Mouse (Mus musculus) large intestine, adult 2 months (tissue): ENCODE data around the gene Hist1h2af. TPM values are rescaled to one million over a fixed set of nuclear protein-coding genes. Genes with fewer than 3 reads are reported as not detected.
"Not testable (repeated sequence)": the region's sequence is repeated elsewhere in the genome, so short reads cannot be mapped to it uniquely, and the experiment has no call there.

Experiments used
- DNase-seq: peaks from one replicate; pipeline ENCODE4 v3.0.0-alpha.2; 2012; ENCODE audit warnings: low read depth, low spot score
- WGBS: fragments of 180-500 bp; shearing (Covaris S2); methylation state at CpG from one replicate; pipeline ENCODE4 v1.1.7; 2018; 5-methylcytosine and 5-hydroxymethylcytosine counted together
- polyA plus RNA-seq: library from polyadenylated mRNA; depleted of rRNA; stranded (reverse); fragments of >200 nt; gene quantifications from 2 replicates; pipeline ENCODE4 v1.2.3, GENCODE M21; 2012; rRNA removed

The Hist1h2af gene
- polyA plus RNA-seq, 1 experiment: 64.4 TPM

GRCm38 (mm10) chr13:23573034-23573897 is 39.6 kb downstream of the Hist1h2af start:
- not testable (repeated sequence) for DNase-seq
- WGBS: 8% methylated on average over 20 of the region's 20 CpGs

- peak; percentile 92 for DNase-seq
- under 1% methylated on average over 42 of the region's 42 CpGs for WGBS
Measured at GRCm38 (mm10) chr13:23573898-23574524, 40.3 kb downstream of the Hist1h2af start, which contains the start of the genes Hist1h2bf and Hist1h2ad. Gene Hist1h2bf (minus strand): TSS chr13:23574196. Gene Hist1h2ad (plus strand): TSS chr13:23574381.

GRCm38 (mm10) chr13:23574546-23575170 is 41.0 kb downstream of the Hist1h2af start:
- not testable (repeated sequence) for DNase-seq
- 1% methylated on average over 14 of the region's 39 CpGs for WGBS

- 1% methylated on average over 18 of the region's 18 CpGs for WGBS
- no peak for DNase-seq
Measured at GRCm38 (mm10) chr13:23575271-23575851, 41.7 kb downstream of the Hist1h2af start, which contains the start of gene Hist1h3d. Gene Hist1h3d (plus strand): TSS chr13:23575763.

GRCm38 (mm10) chr13:23575864-23576313 is 42.2 kb downstream of the Hist1h2af start:
- WGBS: 4% methylated on average over 13 of the region's 40 CpGs
- DNase-seq: not testable (repeated sequence)

- no peak for DNase-seq
- WGBS: 47% methylated on average over 7 of the region's 7 CpGs
Measured at GRCm38 (mm10) chr13:23576351-23576881, 42.7 kb downstream of the Hist1h2af start.

- WGBS: 51% methylated on average over 6 of the region's 6 CpGs
- DNase-seq: no peak
Measured at GRCm38 (mm10) chr13:23576906-23577639, 43.4 kb downstream of the Hist1h2af start.

- WGBS: 91% methylated on average over 1 of the region's 1 CpGs
- no peak for DNase-seq
Measured at GRCm38 (mm10) chr13:23577835-23578234, 44.1 kb downstream of the Hist1h2af start.

- under 1% methylated on average over 43 of the region's 43 CpGs for WGBS
Measured at GRCm38 (mm10) chr13:23581408-23582218, 47.9 kb downstream of the Hist1h2af start, which contains the start of gene Hist1h4d. Gene Hist1h4d (plus strand): TSS chr13:23581598.

GRCm38 (mm10) chr13:23582219-23583056 is 48.7 kb downstream of the Hist1h2af start:
- WGBS: 20% methylated on average over 6 of the region's 6 CpGs
- DNase-seq: no peak

More at GRCm38 (mm10) chr13:23581408-23582218, 47.9 kb downstream of the Hist1h2af start, which contains the start of gene Hist1h4d:
- DNase-seq: peak; percentile 96

- no peak for DNase-seq
Measured at GRCm38 (mm10) chr13:23583387-23584068, 49.8 kb downstream of the Hist1h2af start.

Other genes with a start within 250 kb of the Hist1h2af start
- 1.1 and 1.7 TPM in 2 replicates for gene Zfp322a, start 164.7 kb upstream of the Hist1h2af start, polyA plus RNA-seq
- gene Abt1, start 110.0 kb upstream of the Hist1h2af start, polyA plus RNA-seq: 2.9 and 3.1 TPM in 2 replicates
- 0.07 and 0.17 TPM in 2 replicates for gene Btn1a1, start 68.0 kb upstream of the Hist1h2af start, polyA plus RNA-seq
- 0.09 TPM in 1 of 2 replicates, not detected in the other for gene Btn2a2, start 45.0 kb upstream of the Hist1h2af start, polyA plus RNA-seq
- gene Hist1h4h, start 2.9 kb upstream of the Hist1h2af start, polyA plus RNA-seq: 27.9 and 42.9 TPM in 2 replicates
- 30.9 and 39.2 TPM in 2 replicates for gene Hist1h3g, start 1.5 kb downstream of the Hist1h2af start, polyA plus RNA-seq
- 5.2 and 6.8 TPM in 2 replicates for gene Hist1h2bh, start 9.5 kb downstream of the Hist1h2af start, polyA plus RNA-seq
- 5.9 and 7.1 TPM in 2 replicates for gene Hist1h3f, start 10.1 kb downstream of the Hist1h2af start, polyA plus RNA-seq
- gene Hist1h4f, start 17.7 kb downstream of the Hist1h2af start, polyA plus RNA-seq: 27.0 and 31.0 TPM in 2 replicates
- gene Hist1h1d, start 19.4 kb downstream of the Hist1h2af start, polyA plus RNA-seq: 0.40 and 0.43 TPM in 2 replicates
- gene Hist1h3e, start 28.5 kb downstream of the Hist1h2af start, polyA plus RNA-seq: 29.4 and 30.0 TPM in 2 replicates
- 8.9 and 10.5 TPM in 2 replicates for gene Hist1h2ae, start 37.3 kb downstream of the Hist1h2af start, polyA plus RNA-seq
- gene Hist1h2bg, start 37.5 kb downstream of the Hist1h2af start, polyA plus RNA-seq: 29.0 and 42.0 TPM in 2 replicates
- gene Hist1h2bf, start 40.3 kb downstream of the Hist1h2af start, polyA plus RNA-seq: 9.1 and 18.1 TPM in 2 replicates
- gene Hist1h2ad, start 40.5 kb downstream of the Hist1h2af start, polyA plus RNA-seq: 3.6 and 7.5 TPM in 2 replicates
- 9.5 and 13.9 TPM in 2 replicates for gene Hist1h3d, start 41.9 kb downstream of the Hist1h2af start, polyA plus RNA-seq
- gene Hist1h4d, start 47.7 kb downstream of the Hist1h2af start, polyA plus RNA-seq: 13.6 and 13.7 TPM in 2 replicates
- 1.9 and 2.5 TPM in 2 replicates for gene Hist1h2be, start 87.2 kb downstream of the Hist1h2af start, polyA plus RNA-seq
- 2.7 and 3.1 TPM in 2 replicates for gene Hist1h1e, start 88.7 kb downstream of the Hist1h2af start, polyA plus RNA-seq
- gene Hist1h2ac, start 150.0 kb downstream of the Hist1h2af start, polyA plus RNA-seq: 1.2 TPM in 2 replicates
- gene Hist1h2bc, start 150.3 kb downstream of the Hist1h2af start, polyA plus RNA-seq: 279 and 296 TPM in 2 replicates
- not detected in 2 replicates for gene Hist1h1t, start 161.9 kb downstream of the Hist1h2af start, polyA plus RNA-seq
- gene Hist1h4c, start 164.5 kb downstream of the Hist1h2af start, polyA plus RNA-seq: 16.9 and 21.6 TPM in 2 replicates
- gene Hfe, start 176.9 kb downstream of the Hist1h2af start, polyA plus RNA-seq: 6.3 and 7.7 TPM in 2 replicates
- gene Hist1h1c, start 204.9 kb downstream of the Hist1h2af start, polyA plus RNA-seq: 50.3 and 59.2 TPM in 2 replicates
- 19.7 and 24.7 TPM in 2 replicates for gene Hist1h3c, start 211.7 kb downstream of the Hist1h2af start, polyA plus RNA-seq
- gene Hist1h2bb, start 212.8 kb downstream of the Hist1h2af start, polyA plus RNA-seq: 13.5 and 18.0 TPM in 2 replicates
- 17.4 and 19.2 TPM in 2 replicates for gene Hist1h2ab, start 217.2 kb downstream of the Hist1h2af start, polyA plus RNA-seq
- 22.1 and 33.6 TPM in 2 replicates for gene Hist1h3b, start 218.4 kb downstream of the Hist1h2af start, polyA plus RNA-seq
- gene Hist1h4b, start 223.1 kb downstream of the Hist1h2af start, polyA plus RNA-seq: 18.1 and 21.3 TPM in 2 replicates
- 13.1 and 21.1 TPM in 2 replicates for gene Hist1h4a, start 227.3 kb downstream of the Hist1h2af start, polyA plus RNA-seq
- 16.1 and 17.5 TPM in 2 replicates for gene Hist1h3a, start 228.5 kb downstream of the Hist1h2af start, polyA plus RNA-seq
- gene Hist1h1a, start 229.8 kb downstream of the Hist1h2af start, polyA plus RNA-seq: 1.3 and 1.4 TPM in 2 replicates
- gene Trim38, start 236.0 kb downstream of the Hist1h2af start, polyA plus RNA-seq: 0.71 and 4.1 TPM in 2 replicates